Mouse (Mus musculus) large intestine, adult 2 months (tissue): Measurements from ENCODE around the gene Stap2. TPM values are rescaled to one million over a fixed set of nuclear protein-coding genes. Genes with fewer than 3 reads are reported as not detected.

Source experiments
- DNase-seq: peaks from one replicate; pipeline ENCODE4 v3.0.0-alpha.2; 2012; ENCODE audit warnings: low read depth, low spot score
- WGBS: fragments of 180-500 bp; shearing (Covaris S2); methylation state at CpG from one replicate; pipeline ENCODE4 v1.1.7; 2018; 5-methylcytosine and 5-hydroxymethylcytosine counted together
- polyA plus RNA-seq: library from polyadenylated mRNA; depleted of rRNA; stranded (reverse); fragments of >200 nt; gene quantifications from 2 replicates; pipeline ENCODE4 v1.2.3, GENCODE M21; 2012

The Stap2 gene
- polyA plus RNA-seq, 1 experiment, result 174 TPM

- no peak for DNase-seq
- WGBS, result 80% methylated on average over 9 of the region's 9 CpGs
These were observed 40.4 kb downstream of the Stap2 start for GRCm38 (mm10) chr17:55964996-55965395.

- 95% methylated on average over 10 of the region's 10 CpGs for WGBS
- no peak for DNase-seq
These were observed 40.9 kb downstream of the Stap2 start for GRCm38 (mm10) chr17:55964496-55964895.

GRCm38 (mm10) chr17:55963171-55963570 lies 42.2 kb downstream of the Stap2 start:
- WGBS, result 77% methylated on average over 14 of the region's 14 CpGs
- no peak for DNase-seq

- WGBS, result 97% methylated on average over 7 of the region's 7 CpGs
- no peak for DNase-seq
These were observed 43.8 kb downstream of the Stap2 start for GRCm38 (mm10) chr17:55961631-55962030.

GRCm38 (mm10) chr17:55960791-55961190 lies 44.6 kb downstream of the Stap2 start:
- DNase-seq, result no peak

GRCm38 (mm10) chr17:55959946-55960740 lies 45.2 kb downstream of the Stap2 start:
- no peak for DNase-seq
- WGBS, result 71% methylated on average over 10 of the region's 10 CpGs

GRCm38 (mm10) chr17:55958918-55959728 lies 46.3 kb downstream of the Stap2 start, which contains the start of gene Yju2:
Gene Yju2 (plus strand): TSS chr17:55959099.
- under 1% methylated on average over 46 of the region's 46 CpGs for WGBS

GRCm38 (mm10) chr17:55958584-55958886 lies 46.8 kb downstream of the Stap2 start:
- DNase-seq, result no peak
- 29% methylated on average over 2 of the region's 2 CpGs for WGBS

More at GRCm38 (mm10) chr17:55958918-55959728, 46.3 kb downstream of the Stap2 start, which contains the start of gene Yju2:
- DNase-seq, result peak; percentile 88

- DNase-seq, result no peak
- WGBS, result 74% methylated on average over 13 of the region's 13 CpGs
These were observed 47.4 kb downstream of the Stap2 start for GRCm38 (mm10) chr17:55957726-55958583.

GRCm38 (mm10) chr17:55957168-55957567 lies 48.2 kb downstream of the Stap2 start:
- 14% methylated on average over 9 of the region's 9 CpGs for WGBS

GRCm38 (mm10) chr17:55956591-55956990 lies 48.8 kb downstream of the Stap2 start:
- no peak for DNase-seq
- 30% methylated on average over 6 of the region's 6 CpGs for WGBS

More at GRCm38 (mm10) chr17:55957168-55957567, 48.2 kb downstream of the Stap2 start:
- no peak for DNase-seq

GRCm38 (mm10) chr17:55956129-55956528 lies 49.3 kb downstream of the Stap2 start:
- WGBS, result 15% methylated on average over 26 of the region's 26 CpGs
- peak; percentile 81 for DNase-seq

- 47% methylated on average over 16 of the region's 16 CpGs for WGBS
- DNase-seq, result no peak
These were observed 51.2 kb downstream of the Stap2 start for GRCm38 (mm10) chr17:55954229-55954628.

- 78% methylated on average over 6 of the region's 6 CpGs for WGBS
- DNase-seq, result no peak
These were observed 51.6 kb downstream of the Stap2 start for GRCm38 (mm10) chr17:55953751-55954150.

- no peak for DNase-seq
- 58% methylated on average over 6 of the region's 6 CpGs for WGBS
These were observed 52.8 kb downstream of the Stap2 start, which contains the start of gene Ebi3 for GRCm38 (mm10) chr17:55952447-55953027. Gene Ebi3 (plus strand): TSS chr17:55952640.

- DNase-seq, result no peak
These were observed 53.3 kb downstream of the Stap2 start for GRCm38 (mm10) chr17:55952041-55952440.

- no peak for DNase-seq
- 74% methylated on average over 9 of the region's 9 CpGs for WGBS
These were observed 54.8 kb downstream of the Stap2 start for GRCm38 (mm10) chr17:55950601-55951000.

- 85% methylated on average over 2 of the region's 2 CpGs for WGBS
- DNase-seq, result no peak
These were observed 56.0 kb downstream of the Stap2 start, which contains the start of gene Zfp119b for GRCm38 (mm10) chr17:55949400-55949799. Gene Zfp119b (minus strand): TSS chr17:55949500.

- DNase-seq, result no peak
- WGBS, result 86% methylated on average over 4 of the region's 4 CpGs
These were observed 56.7 kb downstream of the Stap2 start for GRCm38 (mm10) chr17:55948647-55949046.
